Mouse (Mus musculus) intestine, embryonic 15.5 days (tissue): Measurements from ENCODE around the gene Klf13. TPM values are rescaled to one million over a fixed set of nuclear protein-coding genes. Genes with fewer than 3 reads are reported as not detected.

Experiments used
- ATAC-seq: fragments of 200-750 bp; cut with Nextera tagmentation; 2 replicates; pipeline ENCODE4 v1.8.0; 2017; ENCODE audit warnings: moderate TSS enrichment, moderate library complexity
- H3K27ac ChIP-seq: fragments of 300-500 bp; sonication (generic); 2 replicates; pipeline ENCODE4 v1.5.1; 2015; ENCODE audit warnings: mild to moderate bottlenecking, inconsistent platforms
- H3K27me3 ChIP-seq: fragments of 300-500 bp; sonication (generic); replicated peaks from 2 replicates; pipeline ENCODE4 v1.6.1; 2015; ENCODE audit warnings: inconsistent platforms
- H3K36me3 ChIP-seq: fragments of 300-500 bp; sonication (generic); 2 replicates; pipeline ENCODE4 v1.6.1; 2015; ENCODE audit warnings: inconsistent platforms
- H3K4me1 ChIP-seq: fragments of 300-500 bp; sonication (generic); replicated peaks from 2 replicates; pipeline ENCODE4 v1.6.1; 2015; ENCODE audit warnings: inconsistent platforms
- H3K4me2 ChIP-seq: fragments of 300-500 bp; sonication (generic); replicated peaks from 2 replicates; pipeline ENCODE4 v1.6.1; 2015; ENCODE audit warnings: mild to moderate bottlenecking, inconsistent platforms
- H3K4me3 ChIP-seq: fragments of 300-500 bp; sonication (generic); replicated peaks from 2 replicates; pipeline ENCODE4 v1.5.1; 2015; ENCODE audit warnings: inconsistent platforms
- H3K9ac ChIP-seq: fragments of 300-500 bp; sonication (generic); 2 replicates; pipeline ENCODE4 v1.6.1; 2015; ENCODE audit warnings: inconsistent platforms
- H3K9me3 ChIP-seq: fragments of 300-500 bp; sonication (generic); 2 replicates; pipeline ENCODE4 v1.6.1; 2016; ENCODE audit warnings: inconsistent platforms
- WGBS: fragments of 180-500 bp; shearing (Covaris S2); methylation state at CpG from one replicate; pipeline ENCODE4 v1.1.7; 2015; 5-methylcytosine and 5-hydroxymethylcytosine counted together
- polyA plus RNA-seq: library from polyadenylated mRNA; unstranded; fragments of >200 nt; fragmentation: Nextera tagmentation; extraction: Ambion mirVana; gene quantifications from 2 replicates; pipeline ENCODE4 v1.2.1, GENCODE M21; 2015

Klf13 gene
- polyA plus RNA-seq, 1 experiment from 2014 or later = 26.7 TPM

- Histone ChIP-seq H3K4me2 (no peak overlapping the region), H3K9ac (no peak overlapping the region), H3K4me1 (no peaks in the 10 kb centered on the region; the same call in 1 of the 2 replicates), H3K27me3 (no peaks in the 10 kb centered on the region), H3K9me3 (no peaks in the 10 kb centered on the region), H3K36me3 (0 out of 2 replicates have a peak, but pooled peaks cover 2% of the 10 kb centered on the region), H3K27ac (no peak overlapping the region), H3K4me3 (no peak overlapping the region)
- ATAC-seq = no peak
- 72% methylated on average over 7 of the region's 7 CpGs for WGBS
Observed at GRCm38 (mm10) chr7:63885025-63885424, 53.7 kb downstream of the Klf13 start.

GRCm38 (mm10) chr7:63882739-63883138 lies 56.0 kb downstream of the Klf13 start:
- no peak overlapping the region for H3K9ac ChIP-seq
- H3K4me1 ChIP-seq = 0 out of 2 replicates have a peak, but pooled peaks cover 2% of the 10 kb centered on the region
- no peaks in the 10 kb centered on the region for H3K9me3 ChIP-seq
- no peaks in the 10 kb centered on the region for H3K27me3 ChIP-seq
- H3K36me3 ChIP-seq = no peaks in the 10 kb centered on the region
- no peak for ATAC-seq
- 86% methylated on average over 7 of the region's 7 CpGs for WGBS
- H3K4me2 ChIP-seq = no peak overlapping the region
- H3K4me3 ChIP-seq = no peak overlapping the region
- H3K27ac ChIP-seq = no peak overlapping the region

- H3K9me3 ChIP-seq = no peaks in the 10 kb centered on the region
- H3K27me3 ChIP-seq = no peaks in the 10 kb centered on the region
- H3K4me3 ChIP-seq = no peak overlapping the region
- ATAC-seq = no peak
- H3K9ac ChIP-seq = no peak overlapping the region
- WGBS = 77% methylated on average over 6 of the region's 6 CpGs
- no peaks in the 10 kb centered on the region for H3K36me3 ChIP-seq
- no peak overlapping the region for H3K4me2 ChIP-seq
- H3K27ac ChIP-seq = no peak overlapping the region
- H3K4me1 ChIP-seq = 0 out of 2 replicates have a peak, but pooled peaks cover 5% of the 10 kb centered on the region
Observed at GRCm38 (mm10) chr7:63879583-63879982, 59.1 kb downstream of the Klf13 start.

GRCm38 (mm10) chr7:63877610-63878009 lies 61.1 kb downstream of the Klf13 start:
- 22% methylated on average over 14 of the region's 14 CpGs for WGBS
- H3K4me2 ChIP-seq = peak overlapping the region; percentile 39; the same call in 1 of the 2 replicates
- no peak overlapping the region for H3K27ac ChIP-seq
- ATAC-seq = peak; percentile 59; the same call in 1 of the 2 replicates
- no peaks in the 10 kb centered on the region for H3K27me3 ChIP-seq
- H3K9ac ChIP-seq = no peak overlapping the region
- no peaks in the 10 kb centered on the region for H3K36me3 ChIP-seq
- 0 out of 2 replicates have a peak, but pooled peaks cover 12% of the 10 kb centered on the region for H3K4me1 ChIP-seq
- H3K9me3 ChIP-seq = no peaks in the 10 kb centered on the region
- no peak overlapping the region for H3K4me3 ChIP-seq

GRCm38 (mm10) chr7:63876640-63877039 lies 62.1 kb downstream of the Klf13 start:
- Histone ChIP-seq H3K4me3 (no peak overlapping the region), H3K36me3 (no peaks in the 10 kb centered on the region), H3K27ac (no peak overlapping the region), H3K9me3 (no peaks in the 10 kb centered on the region), H3K27me3 (no peaks in the 10 kb centered on the region), H3K4me2 (no peak overlapping the region), H3K9ac (no peak overlapping the region), H3K4me1 (0 out of 2 replicates have a peak, but pooled peaks cover 12% of the 10 kb centered on the region)
- ATAC-seq = no peak
- 68% methylated on average over 2 of the region's 2 CpGs for WGBS

- H3K36me3 ChIP-seq = no peaks in the 10 kb centered on the region
- no peak overlapping the region for H3K9ac ChIP-seq
- H3K9me3 ChIP-seq = no peaks in the 10 kb centered on the region
- no peak overlapping the region for H3K27ac ChIP-seq
- no peaks in the 10 kb centered on the region for H3K27me3 ChIP-seq
- no peak overlapping the region for H3K4me3 ChIP-seq
- ATAC-seq = no peak; the same call in 1 of the 2 replicates
- H3K4me1 ChIP-seq = 0 out of 2 replicates have a peak, but pooled peaks cover 12% of the 10 kb centered on the region
- no peak overlapping the region for H3K4me2 ChIP-seq
Observed at GRCm38 (mm10) chr7:63875686-63876085, 63.0 kb downstream of the Klf13 start.

GRCm38 (mm10) chr7:63873880-63874279 lies 64.8 kb downstream of the Klf13 start:
- Histone ChIP-seq H3K4me2 (peak overlapping the region; percentile 25), H3K27me3 (no peaks in the 10 kb centered on the region), H3K27ac (no peak overlapping the region), H3K36me3 (no peaks in the 10 kb centered on the region), H3K9ac (no peak overlapping the region), H3K4me1 (0 out of 2 replicates have a peak, but pooled peaks cover 12% of the 10 kb centered on the region), H3K9me3 (no peaks in the 10 kb centered on the region), H3K4me3 (no peak overlapping the region)
- WGBS = 53% methylated on average over 12 of the region's 12 CpGs
- peak; percentile 79 for ATAC-seq

GRCm38 (mm10) chr7:63871698-63872097 lies 67.0 kb downstream of the Klf13 start:
- Histone ChIP-seq H3K4me2 (no peak overlapping the region), H3K4me3 (no peak overlapping the region), H3K9me3 (no peaks in the 10 kb centered on the region), H3K27me3 (no peaks in the 10 kb centered on the region), H3K27ac (no peak overlapping the region), H3K36me3 (no peaks in the 10 kb centered on the region), H3K9ac (no peak overlapping the region), H3K4me1 (0 out of 2 replicates have a peak, but pooled peaks cover 7% of the 10 kb centered on the region)
- no peak for ATAC-seq
- WGBS = 75% methylated on average over 6 of the region's 6 CpGs

- H3K4me3 ChIP-seq = no peak overlapping the region
- 51% methylated on average over 6 of the region's 6 CpGs for WGBS
- no peaks in the 10 kb centered on the region for H3K27me3 ChIP-seq
- no peak overlapping the region for H3K27ac ChIP-seq
- no peaks in the 10 kb centered on the region for H3K4me1 ChIP-seq
- H3K36me3 ChIP-seq = no peaks in the 10 kb centered on the region
- ATAC-seq = no peak
- H3K9me3 ChIP-seq = no peaks in the 10 kb centered on the region
- H3K9ac ChIP-seq = no peak overlapping the region
- H3K4me2 ChIP-seq = no peak overlapping the region
Observed at GRCm38 (mm10) chr7:63868356-63868918, 70.3 kb downstream of the Klf13 start.

GRCm38 (mm10) chr7:63865911-63866310 lies 72.8 kb downstream of the Klf13 start:
- H3K9me3 ChIP-seq = no peaks in the 10 kb centered on the region
- no peaks in the 10 kb centered on the region for H3K4me1 ChIP-seq
- H3K36me3 ChIP-seq = no peaks in the 10 kb centered on the region
- no peak overlapping the region for H3K27ac ChIP-seq
- H3K4me3 ChIP-seq = no peak overlapping the region
- H3K4me2 ChIP-seq = no peak overlapping the region
- no peak for ATAC-seq
- no peaks in the 10 kb centered on the region for H3K27me3 ChIP-seq
- no peak overlapping the region for H3K9ac ChIP-seq
- 86% methylated on average over 4 of the region's 4 CpGs for WGBS

- Histone ChIP-seq H3K4me1 (no peaks in the 10 kb centered on the region), H3K27me3 (no peaks in the 10 kb centered on the region), H3K36me3 (no peaks in the 10 kb centered on the region), H3K9me3 (no peaks in the 10 kb centered on the region), H3K27ac (no peak overlapping the region), H3K4me2 (no peak overlapping the region), H3K4me3 (no peak overlapping the region), H3K9ac (no peak overlapping the region)
- no peak for ATAC-seq
- 83% methylated on average over 1 of the region's 1 CpGs for WGBS
Observed at GRCm38 (mm10) chr7:63863046-63863445, 75.7 kb downstream of the Klf13 start.

- no peaks in the 10 kb centered on the region for H3K36me3 ChIP-seq
- no peak overlapping the region for H3K4me3 ChIP-seq
- H3K9ac ChIP-seq = no peak overlapping the region
- H3K27me3 ChIP-seq = no peaks in the 10 kb centered on the region
- H3K9me3 ChIP-seq = no peaks in the 10 kb centered on the region
- H3K4me2 ChIP-seq = no peak overlapping the region
- no peak; the same call in 1 of the 2 replicates for ATAC-seq
- no peak overlapping the region for H3K27ac ChIP-seq
- WGBS = 86% methylated on average over 6 of the region's 6 CpGs
- no peaks in the 10 kb centered on the region for H3K4me1 ChIP-seq
Observed at GRCm38 (mm10) chr7:63861123-63861522, 77.6 kb downstream of the Klf13 start.

- Histone ChIP-seq H3K36me3 (no peaks in the 10 kb centered on the region), H3K4me2 (peak overlapping the region; percentile 67), H3K27me3 (no peaks in the 10 kb centered on the region), H3K4me1 (no peaks in the 10 kb centered on the region), H3K9ac (0 out of 2 replicates have a peak overlapping the region, but pooled peaks have one; percentile 39), H3K9me3 (no peaks in the 10 kb centered on the region), H3K4me3 (peak overlapping the region; percentile 31), H3K27ac (no peak overlapping the region)
- 4% methylated on average over 22 of the region's 22 CpGs for WGBS
- ATAC-seq = peak; percentile 91
Observed at GRCm38 (mm10) chr7:63858571-63859152, 80.1 kb downstream of the Klf13 start.
